Mouse (Mus musculus) brain, adult 2 months (tissue): ENCODE measurements around the gene Lad1.

Experiments used
- DNase-seq: peaks from one replicate; pipeline ENCODE4 v3.0.0; 2011; ENCODE audit warnings: low read depth, low spot score

Lad1 gene

DNA sequence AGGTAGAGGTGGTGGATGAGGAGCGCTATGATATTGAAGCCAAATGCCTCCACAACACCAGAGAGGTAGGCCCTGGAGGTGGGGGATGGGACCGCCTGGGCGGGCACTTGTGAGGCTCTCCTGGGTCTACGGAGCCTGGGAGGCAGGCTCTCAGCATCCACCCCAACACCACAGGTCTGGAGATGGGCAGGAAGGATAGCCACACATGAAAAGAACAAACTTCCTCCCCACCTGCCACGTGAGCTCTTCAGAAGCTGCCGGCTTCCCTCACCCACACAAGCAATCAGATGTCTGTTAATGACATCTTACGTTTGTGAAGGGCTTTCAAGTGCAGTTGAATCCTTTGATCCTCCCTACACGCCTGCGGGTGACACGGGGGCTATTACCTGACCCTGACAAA is 10.9 kb upstream of the Lad1 start:
- no peak for DNase-seq

GRCm38 (mm10) chr1:135810180-135810579 is 8.2 kb upstream of the Lad1 start:
- no peak for DNase-seq

DNA sequence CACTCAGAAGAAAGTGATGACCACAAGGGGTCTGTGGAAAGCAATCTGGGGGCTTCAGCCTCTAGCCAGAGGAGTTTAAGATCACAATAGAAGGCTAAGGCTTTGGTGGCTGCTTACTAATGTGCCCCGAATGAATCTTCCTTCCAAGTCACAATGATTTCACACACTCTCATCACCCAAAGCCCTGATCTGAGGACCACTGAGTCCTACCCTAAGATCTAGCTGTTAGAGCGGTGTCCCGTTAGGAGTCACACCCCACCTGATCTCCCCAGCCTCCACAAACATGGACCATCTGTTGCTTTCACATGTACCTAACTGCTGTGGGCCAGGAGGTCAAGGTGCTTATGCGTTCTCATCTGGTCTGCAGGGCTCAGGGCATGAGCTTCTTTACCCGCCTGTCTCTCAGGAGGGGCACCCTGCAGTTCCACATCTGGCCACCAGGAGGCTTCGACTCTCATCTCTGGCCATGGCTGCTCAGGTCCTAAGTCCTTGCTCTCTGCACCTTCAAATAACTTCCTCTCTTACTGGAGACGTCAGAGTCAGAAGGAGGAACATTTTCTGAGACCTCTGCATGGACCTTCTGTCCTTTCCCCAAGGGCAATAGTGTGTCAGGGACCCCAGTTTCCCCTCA is 7.3 kb upstream of the Lad1 start:
- peak; percentile 79 for DNase-seq

- no peak for DNase-seq
Measured at GRCm38 (mm10) chr1:135812205-135812604, 6.2 kb upstream of the Lad1 start.

GRCm38 (mm10) chr1:135812618-135813017 is 5.8 kb upstream of the Lad1 start:
- DNase-seq = no peak

DNA sequence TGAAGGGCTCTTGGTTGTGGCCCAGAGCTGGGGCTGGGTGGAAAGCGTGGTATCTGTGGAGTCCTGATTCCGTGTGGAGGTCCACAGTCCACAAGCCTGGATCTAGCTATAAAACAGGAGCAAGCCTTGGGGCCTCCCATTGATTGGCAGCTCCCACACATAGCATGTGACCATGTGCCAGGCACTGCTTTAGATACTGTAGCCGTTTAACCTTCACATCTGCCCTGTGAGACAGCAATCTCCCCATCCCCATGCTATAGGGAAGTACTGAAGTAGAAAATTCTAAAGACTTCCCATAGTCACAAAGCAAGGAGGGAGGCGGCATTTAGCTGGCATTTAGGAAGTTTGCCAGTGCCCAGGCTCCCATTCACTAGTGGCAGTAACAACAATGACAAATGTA is 5.3 kb upstream of the Lad1 start:
- DNase-seq = peak; percentile 41

DNA sequence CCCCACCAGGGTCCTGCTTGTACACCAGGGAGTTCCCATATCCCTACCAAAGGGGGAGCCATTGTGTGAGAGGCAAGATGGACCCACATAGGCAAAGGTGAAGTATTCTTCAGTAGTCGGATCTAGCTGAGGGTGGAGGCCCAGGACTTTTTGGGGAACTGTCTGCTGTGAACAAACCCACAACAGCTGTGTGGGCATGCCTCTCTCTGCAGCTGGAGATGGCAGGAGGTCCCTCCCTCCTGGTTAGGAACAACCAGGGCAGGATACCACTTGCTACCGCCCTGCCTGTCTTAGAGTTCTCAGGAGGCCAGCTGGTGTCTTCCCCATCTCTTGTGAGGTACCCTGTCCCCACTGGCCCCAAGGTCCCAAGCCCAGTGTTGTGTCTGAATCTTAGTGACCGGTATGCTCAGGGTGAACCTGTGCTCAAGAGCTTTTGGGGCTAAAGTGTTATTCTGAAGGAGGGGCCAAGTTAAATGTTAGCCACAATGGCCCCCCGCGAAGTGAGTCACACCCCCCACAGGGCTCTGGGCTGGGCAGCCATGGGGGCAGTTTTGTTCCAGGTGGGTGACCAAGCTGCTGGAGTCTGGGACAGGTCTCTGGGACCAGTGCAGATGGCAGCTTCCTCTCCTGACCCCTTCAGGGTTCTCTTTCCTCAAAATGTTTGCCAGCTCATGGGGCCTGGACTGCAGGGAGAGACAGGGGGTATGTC is 4.6 kb upstream of the Lad1 start:
- DNase-seq = no peak

DNA sequence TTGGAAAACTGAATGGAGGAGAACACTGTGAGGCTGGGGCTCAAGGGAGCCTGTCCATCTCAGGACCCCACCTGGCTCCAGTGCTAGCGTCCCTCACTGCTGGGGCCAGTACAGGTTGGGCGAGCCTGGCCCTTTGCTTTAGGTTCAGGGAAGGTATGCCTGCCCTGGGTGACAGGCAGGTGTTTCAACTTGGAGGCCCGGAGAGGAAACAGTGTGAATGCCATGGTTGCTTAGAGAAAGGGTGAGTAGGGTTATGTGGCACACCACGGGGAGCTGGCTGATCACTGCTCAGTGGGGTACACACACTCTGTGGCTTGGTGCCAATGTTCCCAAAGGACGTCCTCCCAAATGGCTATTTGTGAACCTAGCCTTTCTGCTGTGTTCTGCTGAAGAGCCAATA is 3.9 kb upstream of the Lad1 start:
- DNase-seq = no peak

- no peak for DNase-seq
Measured at GRCm38 (mm10) chr1:135817595-135817994, 803 bp upstream of the Lad1 start.

DNA sequence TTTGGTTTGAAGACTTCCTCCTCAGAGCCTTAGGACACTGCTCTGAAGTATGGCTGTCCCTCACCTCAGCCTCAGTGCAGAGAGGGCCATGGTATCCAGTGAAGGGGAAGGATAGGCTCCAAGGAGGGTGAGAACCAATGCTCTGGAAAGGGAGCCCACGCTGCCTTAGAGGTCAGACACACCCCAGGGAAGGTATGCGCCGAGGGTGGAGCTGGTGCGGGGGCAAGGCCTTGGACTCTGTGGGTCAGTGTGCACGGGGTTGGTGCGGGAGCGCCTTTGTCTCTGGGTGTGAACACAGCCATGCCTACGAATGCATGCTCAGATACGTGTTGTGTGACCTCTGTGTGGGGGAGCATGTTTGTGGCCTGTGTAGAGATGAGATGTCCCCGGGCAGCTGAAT is 1.7 kb downstream of the Lad1 start:
- DNase-seq = no peak

DNA sequence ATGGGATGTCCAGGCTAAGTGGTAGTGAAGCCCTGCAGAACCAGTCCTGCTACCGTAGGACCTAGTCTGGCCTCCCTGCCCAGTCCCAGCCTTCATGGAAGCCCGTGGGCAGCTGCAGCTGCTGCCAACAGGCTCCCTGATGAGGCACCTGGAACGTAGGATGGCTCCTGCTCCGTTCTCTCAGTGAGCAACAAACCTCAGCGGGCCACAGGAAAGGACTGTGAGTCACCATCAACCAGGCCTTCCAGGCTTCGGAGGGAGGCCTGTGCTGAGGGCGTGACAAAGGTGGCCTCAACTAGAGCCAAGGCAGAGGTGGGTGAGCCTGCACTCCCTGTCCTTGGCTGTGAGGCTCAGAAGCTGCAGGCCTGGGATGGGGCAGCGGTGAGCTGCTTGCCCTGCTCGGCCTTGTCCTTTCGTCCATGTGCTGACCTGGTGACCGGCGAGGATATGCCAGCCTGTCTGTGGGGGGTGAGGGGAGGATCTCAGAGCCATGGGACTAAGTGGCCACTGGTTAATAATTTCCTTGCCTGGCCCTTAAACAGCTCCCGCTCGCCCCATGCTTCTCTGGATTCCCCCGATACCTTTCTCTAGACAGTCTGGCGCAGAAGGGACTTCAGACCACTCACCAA is 2.5 kb downstream of the Lad1 start:
- DNase-seq = peak; percentile 54

GRCm38 (mm10) chr1:135821780-135822179 is 3.4 kb downstream of the Lad1 start:
- DNase-seq = peak; percentile 63

DNA sequence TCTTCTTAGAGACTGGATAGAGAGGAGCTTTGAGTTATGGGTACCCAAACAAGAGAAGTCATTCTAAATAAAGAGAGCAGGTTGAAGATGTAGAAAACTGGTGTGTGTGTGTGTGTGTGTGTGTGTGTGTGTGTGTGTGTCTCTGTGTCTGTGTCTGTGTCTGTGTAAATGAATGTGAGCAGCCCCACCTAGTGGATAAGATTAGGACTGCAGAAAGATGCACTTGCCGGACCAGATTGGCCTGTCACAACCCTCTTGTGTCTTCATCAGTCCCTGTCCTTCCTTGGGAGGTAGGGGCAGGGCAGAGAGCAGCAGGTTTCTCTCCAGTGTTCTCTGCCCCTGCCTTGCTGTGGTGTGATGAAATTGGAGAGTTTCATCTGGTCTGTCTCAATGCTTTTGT is 10.5 kb downstream of the Lad1 start:
- DNase-seq = peak; percentile 81

- peak; percentile 52 for DNase-seq
Measured at GRCm38 (mm10) chr1:135834206-135834859, 15.9 kb downstream of the Lad1 start.

GRCm38 (mm10) chr1:135834983-135835382 is 16.6 kb downstream of the Lad1 start:
- no peak for DNase-seq

DNA sequence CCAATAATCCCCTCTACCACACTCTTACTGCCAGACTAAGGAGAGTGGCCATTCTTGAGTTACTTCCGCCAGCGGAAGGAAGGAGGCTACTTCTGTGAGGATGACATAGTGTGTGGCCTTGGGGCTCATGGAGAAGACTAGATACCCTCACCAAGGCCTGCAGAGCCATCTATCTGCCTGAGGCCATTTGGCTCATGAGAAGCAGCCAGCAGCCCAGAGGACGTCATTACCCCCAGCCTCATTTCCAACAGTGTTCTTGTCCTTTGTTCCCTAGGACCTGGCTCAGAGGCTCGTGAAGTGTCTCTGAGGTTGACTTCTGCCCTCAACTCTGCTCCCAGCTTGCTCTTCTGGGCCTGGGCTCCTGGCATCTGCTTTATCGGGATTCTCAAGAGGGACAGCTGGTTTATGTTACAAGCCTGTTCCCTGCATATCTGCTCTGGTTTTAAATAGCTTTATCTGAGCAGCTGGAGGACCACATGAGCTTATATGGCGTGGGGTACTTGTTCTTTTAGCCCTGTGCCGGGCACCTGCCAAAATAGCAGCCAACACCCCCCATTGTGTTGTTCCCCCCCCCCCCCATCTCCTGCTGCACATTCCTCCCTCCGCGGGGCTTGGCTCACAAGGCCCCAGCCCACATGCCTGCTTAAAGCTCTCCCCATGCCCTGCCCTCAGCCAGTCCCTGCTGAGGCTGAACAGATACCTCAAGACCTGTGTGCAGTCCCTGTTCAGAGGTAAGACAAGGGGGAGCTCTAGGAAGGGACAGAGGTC is 17.5 kb downstream of the Lad1 start, which contains the start of gene Tnnt2:
Gene Tnnt2, plus strand, starts transcription at position 639 of the 768 bp plus-strand sequence.
- no peak for DNase-seq

DNA sequence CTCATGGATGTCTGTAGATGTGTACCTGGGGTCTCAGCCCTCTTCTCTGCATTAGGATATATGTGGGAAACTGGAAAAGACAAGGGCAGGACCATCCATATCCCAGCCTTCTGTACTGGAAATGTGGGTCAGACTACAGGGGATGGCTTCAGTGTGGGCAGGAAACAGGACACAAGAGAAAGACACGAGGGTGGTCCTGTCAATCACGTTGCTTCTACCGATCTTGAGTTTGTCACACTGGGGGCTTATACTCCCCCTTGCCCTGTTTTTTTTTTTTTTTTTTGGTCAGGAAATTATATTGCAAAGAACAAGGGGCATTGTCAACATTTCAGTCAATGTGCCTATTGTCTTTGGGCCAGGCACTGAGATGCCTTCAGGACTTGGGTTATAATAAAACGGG is 20.2 kb downstream of the Lad1 start:
- DNase-seq = no peak

DNA sequence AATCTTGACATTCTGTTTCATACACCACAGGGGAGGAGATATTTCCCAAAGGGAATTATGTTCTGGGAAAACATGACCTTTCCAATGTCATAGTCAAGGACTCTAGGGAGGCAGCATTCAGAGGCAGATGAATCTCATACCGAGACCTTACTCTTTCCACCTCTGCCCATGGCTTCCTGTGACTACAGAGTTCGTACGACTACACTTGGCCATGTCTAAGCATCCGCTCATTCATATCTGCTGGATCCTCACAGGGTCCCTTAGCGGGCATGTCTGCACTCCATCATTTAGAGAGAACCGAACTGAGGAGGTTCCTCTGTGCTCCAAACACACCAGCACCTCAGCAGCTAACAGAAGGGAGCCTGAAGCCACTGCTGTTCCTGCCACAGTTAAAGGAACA is 20.7 kb downstream of the Lad1 start:
- no peak for DNase-seq

DNA sequence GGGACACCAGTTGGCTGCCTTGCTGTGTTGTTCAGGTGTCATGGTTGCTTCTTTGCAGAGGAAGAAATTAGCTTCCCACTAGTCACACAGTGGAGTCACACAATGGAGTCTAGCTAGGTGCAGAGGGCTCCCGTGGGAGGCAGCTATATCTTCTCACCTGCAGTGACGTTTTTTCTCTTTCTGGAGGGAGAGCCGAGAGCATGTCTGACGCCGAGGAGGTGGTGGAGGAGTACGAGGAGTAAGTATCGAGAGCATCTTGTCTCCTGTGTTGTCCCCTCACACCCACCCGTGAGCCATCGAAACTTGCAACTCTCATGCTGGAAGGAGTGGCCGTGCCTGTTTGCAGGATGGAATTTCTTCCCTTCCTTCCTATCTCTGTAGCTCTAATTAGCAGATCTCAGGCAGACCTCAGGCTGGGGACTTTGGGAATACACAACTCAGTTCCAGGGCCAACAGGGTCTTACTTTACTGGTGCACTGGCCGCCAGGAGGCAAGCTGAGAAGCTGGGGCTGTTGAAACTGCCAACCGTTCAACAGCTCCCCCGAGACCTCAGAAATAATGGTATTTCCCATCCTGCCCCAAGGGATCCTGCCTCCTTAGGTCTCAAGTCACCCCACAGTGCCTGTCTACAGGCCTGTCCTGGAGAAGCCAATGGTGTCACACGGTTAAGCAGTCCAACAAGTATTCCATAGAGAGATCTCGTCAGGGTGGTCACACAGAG is 22.4 kb downstream of the Lad1 start:
- DNase-seq = peak; percentile 65

DNA sequence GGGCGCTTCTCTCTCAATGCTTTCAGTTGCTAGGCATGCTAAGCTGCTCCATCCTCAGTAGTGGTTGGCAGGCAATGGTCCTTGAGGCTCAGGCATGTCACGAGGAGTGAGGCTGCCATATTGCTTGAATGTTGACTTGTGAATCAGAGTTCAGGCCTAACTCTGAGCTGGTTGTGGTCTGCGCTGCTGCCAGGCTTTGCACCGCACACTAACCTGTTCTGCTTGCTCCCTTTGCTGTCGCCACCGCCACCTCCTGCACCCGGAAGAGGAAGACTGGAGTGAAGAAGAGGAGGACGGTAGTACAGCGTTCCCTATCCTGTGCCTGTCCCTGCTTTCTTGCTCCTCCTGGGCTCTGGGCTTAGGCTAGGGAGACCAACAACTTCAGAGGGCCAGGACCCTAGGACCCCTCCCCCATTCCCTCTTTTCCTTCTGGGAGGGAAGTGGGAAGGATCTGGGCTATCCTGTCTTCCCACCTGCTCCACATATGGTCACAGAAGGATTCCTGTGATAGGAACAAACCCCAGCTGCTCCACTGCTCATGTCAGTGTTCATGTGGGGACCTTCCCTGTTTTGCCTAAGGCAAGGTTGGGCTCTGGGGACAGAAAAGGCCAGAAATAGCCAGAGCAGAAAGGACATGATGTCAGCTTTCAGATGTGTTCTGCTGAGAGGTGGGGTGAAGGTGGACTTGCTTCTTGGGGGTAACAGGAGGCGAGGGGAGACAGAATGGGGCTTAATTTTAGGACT is 25.3 kb downstream of the Lad1 start:
- DNase-seq = no peak
